Mouse (Mus musculus): Measurements from ENCODE around the gene Mpeg1.

DNA sequence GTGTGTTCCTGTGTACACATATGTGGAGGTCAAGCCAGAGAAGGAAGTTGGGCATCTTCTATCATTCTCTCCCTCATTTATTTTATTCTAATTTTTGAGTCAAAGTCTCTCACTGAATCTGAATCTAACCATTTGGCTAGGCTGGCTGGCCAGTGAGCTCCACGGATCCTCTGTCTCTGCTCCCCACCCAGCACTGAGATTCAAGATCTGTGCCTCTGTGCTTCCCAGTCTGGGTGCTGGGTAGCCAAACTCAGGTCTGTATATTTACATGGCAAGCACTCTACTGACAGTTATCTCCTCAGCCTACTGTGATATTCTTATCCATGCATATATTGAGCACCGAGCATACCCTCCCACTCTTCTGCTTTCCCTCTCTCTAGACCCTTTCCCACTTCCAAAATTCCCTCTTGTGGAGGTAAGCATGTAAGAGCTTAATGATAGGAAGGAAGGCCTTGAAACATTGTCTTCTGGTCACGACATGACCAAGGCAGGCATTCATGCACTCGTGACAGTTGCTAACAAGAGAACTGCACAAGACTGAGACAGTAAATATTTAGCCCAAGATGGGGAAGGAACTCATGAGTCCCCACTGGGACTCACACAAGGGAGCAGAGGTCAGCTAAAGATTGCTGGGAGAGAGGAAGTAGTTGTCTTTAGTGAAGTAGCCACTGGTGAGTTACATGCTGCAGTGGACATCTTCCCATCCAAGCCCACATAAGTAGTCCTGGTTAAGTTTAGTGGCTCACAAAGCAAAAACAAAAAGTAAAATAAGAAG is 24.6 kb upstream of the Mpeg1 start:
- TF ChIP-seq GATA1 (IDR thresholded peaks at IDR 0.05; ENCODE audit: borderline replicate concordance, low read length) (no peak), FLI1 (IDR thresholded peaks at IDR 0.05; ENCODE audit: low read length) (no peak)

Data from megakaryocyte, embryonic 14.5 days (primary cell).